Mouse (Mus musculus) T-helper 1 cell (primary cell): Measurements from ENCODE around the gene Slc22a4.

Experiments
- in situ Hi-C: fragments of 300-600 bp; cut with MboI, MseI; formaldehyde crosslinking; loops from one replicate; pipeline ENCODE4 v1.15.1; 2025; ENCODE audit warnings: high pct_unique_total_duplicates

Slc22a4 gene

GRCm38 (mm10) chr11:54028044-54028951 is at the start of gene Slc22a4:
Gene Slc22a4, minus strand, starts transcription at chr11:54028090.
- in situ Hi-C loops = loop anchor here (5.0 kb wide), 1 partner anchor 471 kb away; no protein-coding TSS in a partner anchor

- in situ Hi-C loops = no loop called here
Measured at GRCm38 (mm10) chr11:54076101-54076500, 48.2 kb upstream of the Slc22a4 start.

GRCm38 (mm10) chr11:54075353-54075752 is 47.5 kb upstream of the Slc22a4 start:
- in situ Hi-C loops = no loop called here

DNA sequence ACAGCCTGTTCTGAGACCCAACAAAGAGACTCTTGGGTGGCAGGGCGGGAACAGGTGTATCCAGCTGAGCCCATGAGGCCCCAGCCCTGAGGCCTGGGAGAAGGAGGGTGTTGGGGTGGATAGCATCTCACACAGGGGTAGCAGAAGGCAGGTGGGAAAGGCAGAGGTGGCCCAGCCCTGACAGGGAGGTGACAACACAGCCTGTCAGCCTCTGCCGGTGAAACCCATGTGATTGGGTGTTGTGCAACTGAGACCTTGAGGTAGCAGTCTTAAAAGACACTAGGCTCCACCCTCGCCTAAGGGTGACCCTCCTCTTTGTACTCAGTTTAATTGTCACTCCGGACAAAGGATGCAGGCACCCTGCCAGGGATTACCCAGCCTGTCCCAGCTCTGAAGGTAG is 45.4 kb upstream of the Slc22a4 start:
- in situ Hi-C loops = no loop called here

DNA sequence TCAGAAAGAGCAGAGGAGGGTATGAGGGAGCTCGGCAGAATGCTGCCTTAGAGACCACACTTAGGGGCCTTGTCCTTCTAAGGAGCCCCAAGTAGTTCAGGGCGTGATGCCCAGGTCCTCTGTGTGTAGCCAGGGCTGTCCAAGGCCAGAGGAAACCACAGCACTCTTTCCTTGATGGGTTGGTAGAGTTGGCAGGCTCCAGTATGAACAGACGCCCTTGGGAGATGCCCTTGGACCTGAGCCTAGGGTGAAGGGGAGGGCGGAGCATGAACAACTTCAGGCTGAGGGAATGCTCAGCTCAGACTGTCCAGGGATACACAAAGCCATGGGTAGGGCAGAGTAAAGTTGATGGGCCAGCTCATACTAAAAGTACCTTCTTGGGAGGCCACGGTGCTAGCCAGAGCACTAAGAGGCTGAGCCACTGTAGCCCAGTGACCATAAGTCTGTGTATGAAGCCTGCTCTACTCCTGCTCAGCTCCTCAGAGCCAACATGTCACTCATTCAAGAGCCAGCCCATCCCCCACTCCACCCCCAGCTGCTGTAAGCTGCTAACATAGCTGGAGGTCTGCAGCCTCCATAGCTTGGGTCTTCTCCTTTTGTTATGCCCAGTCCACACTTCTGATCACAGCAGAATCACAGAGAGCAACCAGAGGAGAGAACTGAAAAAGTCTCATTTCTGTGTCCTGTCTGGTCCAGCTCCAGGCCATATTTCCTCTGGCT is 44.0 kb upstream of the Slc22a4 start:
- in situ Hi-C loops = no loop called here

DNA sequence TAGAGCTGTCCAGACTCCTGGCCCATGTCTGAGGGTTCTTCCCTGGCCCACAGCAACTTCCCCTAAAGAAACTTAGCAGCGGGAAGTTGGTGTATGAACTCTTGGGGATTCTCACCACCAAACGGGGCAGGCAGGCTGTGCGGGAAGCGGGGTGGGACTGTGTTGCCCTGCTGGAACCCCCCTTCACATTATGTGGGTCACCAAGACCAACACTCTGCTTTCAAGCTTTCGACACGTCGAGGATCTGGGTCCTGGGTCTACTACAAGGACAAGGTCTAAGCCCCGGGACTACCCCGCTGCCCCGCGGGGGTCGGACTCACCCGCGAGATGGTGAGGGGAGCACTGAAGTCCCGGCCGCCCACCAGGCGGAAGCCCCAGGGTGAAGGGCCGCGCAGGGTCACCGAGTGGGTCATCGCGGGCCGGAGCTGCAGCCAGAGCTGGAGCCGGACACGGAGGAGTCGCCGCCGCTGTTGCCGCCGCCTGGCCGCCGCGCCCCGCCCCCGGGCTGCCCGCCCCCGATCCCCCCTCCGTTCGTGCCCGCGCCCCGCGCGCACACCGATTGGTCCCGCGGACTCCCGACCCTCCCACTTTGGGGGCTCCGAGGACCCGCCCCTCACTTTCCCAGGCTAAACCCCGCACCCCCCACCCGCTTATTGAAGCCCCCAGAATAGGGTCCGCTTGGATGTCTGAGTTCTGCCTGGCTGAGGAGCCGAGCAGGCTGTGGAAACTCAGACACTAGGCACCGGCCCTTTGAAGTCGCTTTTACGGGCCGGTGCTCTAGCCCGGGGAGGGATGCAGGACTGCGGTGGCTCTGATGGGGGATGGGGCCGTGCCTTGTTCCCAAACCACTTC is 40.9 kb upstream of the Slc22a4 start, which contains the start of gene Pdlim4:
Gene Pdlim4 (minus strand): TSS at position 495 of the 852 bp plus-strand sequence.
- in situ Hi-C loops = no loop called here

DNA sequence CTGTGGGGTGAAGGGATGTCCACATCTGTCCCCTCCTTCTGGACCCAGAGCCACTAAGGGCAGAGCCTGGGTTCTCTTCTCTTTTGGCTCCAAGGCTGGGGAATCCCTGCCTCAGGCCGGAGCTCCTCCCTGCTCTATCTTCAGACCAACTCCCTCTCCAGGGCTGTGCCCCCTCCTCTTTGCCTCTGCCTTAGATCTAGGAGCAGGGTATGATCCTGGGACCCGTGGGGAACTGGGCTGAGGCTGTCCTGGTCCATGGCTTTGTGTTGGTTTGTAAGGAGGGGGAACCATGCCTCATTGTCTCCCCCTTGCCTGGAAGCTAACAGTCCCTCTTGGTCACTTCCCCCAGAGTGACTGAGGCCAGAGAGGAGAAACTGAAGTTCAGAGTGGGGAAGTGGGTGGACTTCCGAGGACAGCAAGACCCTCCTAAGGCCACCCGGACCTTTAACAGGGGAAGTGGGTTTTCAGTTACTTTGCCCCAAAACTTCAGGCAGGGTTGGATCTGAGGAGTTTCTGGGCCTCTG is 40.2 kb upstream of the Slc22a4 start:
- in situ Hi-C loops = no loop called here

- in situ Hi-C loops = no loop called here
Measured at GRCm38 (mm10) chr11:54067318-54067995, 39.6 kb upstream of the Slc22a4 start.

GRCm38 (mm10) chr11:54066400-54066799 is 38.5 kb upstream of the Slc22a4 start:
- in situ Hi-C loops = no loop called here

DNA sequence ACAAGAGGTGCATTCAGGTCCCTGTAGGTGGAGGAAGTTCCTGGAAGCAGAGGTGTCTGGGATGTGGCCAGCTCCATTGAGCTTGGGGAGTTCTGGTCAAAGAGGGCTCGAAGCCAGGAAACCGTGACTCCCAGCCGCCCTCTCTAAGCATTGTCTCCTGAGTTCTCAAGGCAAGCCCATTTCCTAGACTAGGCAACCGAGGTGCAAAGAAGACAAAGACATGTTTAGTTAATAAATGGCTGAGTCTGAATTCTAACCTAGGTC is 38.0 kb upstream of the Slc22a4 start:
- in situ Hi-C loops = no loop called here

DNA sequence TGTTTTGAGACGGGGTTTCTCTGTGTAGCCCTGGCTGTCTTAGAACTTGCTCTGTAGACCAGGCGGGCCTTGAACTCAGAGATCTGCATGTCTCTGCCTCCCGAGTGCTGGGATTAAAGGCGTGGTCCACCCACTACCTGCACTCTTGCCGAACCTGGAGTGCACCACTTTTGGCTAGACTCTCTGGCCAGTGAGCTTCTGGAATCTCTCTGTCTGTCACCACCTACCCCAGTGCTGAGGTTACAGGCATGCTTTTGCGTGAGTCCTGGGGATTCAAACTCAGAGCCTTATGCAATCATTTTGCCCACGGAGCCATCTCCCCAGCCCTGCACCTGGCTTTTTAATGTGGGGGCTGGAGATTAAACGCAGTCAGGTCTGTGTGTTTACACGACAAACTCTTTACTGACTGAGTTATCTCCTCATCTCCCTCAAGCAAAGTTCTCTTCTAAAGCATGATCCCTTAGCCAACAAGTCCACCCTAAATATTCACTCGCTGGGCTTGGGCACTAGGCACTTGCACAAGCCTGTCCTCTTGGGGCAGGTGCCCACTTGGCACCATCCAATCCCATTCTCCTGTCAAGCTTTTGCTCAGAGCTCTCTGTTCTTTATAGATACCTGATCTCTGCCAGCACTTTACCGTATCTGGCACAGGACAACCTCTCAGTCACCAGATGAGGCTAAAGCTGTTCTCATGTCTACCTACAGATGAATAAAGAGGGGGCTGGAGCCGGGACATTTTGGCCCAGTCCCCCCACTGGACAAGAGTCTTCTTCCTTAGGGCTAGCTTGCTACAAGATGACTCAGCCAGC is 37.4 kb upstream of the Slc22a4 start:
- in situ Hi-C loops = no loop called here

GRCm38 (mm10) chr11:54064412-54064978 is 36.6 kb upstream of the Slc22a4 start:
- in situ Hi-C loops = no loop called here

GRCm38 (mm10) chr11:54063472-54063775 is 35.5 kb upstream of the Slc22a4 start:
- in situ Hi-C loops = no loop called here

DNA sequence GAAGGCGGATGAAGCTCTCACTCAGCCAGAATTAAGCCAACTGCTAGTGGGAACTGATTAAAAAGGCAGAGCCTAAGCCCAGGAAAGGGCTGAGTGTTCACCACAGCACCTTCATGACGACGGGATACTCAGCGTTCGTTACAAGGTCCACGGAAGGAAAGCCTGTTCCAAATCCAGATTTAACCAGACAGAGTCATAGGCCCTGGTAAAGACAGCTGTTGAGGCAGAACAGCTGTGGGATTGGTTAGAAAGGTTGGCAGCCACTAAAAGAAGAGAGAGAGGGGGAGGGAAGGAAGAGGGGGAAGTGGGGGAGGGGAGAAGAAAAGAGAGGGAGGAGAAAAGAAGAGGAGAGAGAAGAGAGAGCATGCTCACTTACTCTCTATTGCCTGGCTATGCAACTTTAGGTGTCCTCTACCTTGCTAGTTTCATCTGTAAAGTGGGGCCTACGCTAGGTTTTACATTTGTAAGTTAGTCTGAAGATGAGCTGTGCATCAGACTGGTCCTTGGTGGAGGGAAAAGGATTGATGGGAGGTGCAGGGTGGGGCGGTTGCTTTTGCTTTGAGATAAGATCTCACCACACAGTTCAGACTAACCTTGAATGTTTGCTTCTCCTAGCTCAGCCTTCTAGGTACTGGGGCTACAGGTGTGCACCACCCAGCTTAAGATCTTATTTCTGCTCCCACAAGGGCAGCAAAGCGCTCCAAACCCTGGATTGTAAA is 35.0 kb upstream of the Slc22a4 start:
- in situ Hi-C loops = no loop called here

DNA sequence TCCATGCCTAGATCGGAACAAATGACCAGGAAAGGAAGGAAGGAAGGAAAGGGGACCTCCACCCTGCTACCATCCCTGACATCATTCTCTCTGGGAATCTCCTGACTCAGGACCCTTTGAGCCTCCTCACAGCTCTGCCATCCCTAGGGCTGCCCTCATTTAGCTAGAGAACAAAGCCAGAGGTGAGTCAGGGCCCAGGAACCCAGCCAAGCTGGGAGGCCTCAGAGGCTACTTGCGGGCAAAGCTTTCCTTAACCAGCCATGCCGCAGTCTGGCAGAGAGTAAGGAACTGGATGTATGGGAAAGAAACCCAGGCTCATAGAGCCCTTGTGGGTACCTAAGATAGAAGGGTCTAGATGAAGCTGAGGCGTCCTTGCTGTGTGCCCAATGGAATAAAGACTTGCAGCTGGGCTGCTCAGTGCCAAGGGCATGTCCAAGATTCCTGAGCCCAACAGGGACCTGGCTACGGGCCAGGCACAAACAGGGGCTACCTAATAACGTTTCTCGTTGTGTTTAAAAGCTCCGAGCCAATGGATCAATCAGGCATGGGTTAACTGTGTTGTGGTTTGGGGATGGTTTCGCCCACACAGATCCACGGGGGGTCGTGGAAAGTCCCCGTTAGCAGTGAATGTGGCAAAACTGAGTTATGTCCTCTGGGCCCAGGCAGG is 34.3 kb upstream of the Slc22a4 start:
- in situ Hi-C loops = no loop called here

DNA sequence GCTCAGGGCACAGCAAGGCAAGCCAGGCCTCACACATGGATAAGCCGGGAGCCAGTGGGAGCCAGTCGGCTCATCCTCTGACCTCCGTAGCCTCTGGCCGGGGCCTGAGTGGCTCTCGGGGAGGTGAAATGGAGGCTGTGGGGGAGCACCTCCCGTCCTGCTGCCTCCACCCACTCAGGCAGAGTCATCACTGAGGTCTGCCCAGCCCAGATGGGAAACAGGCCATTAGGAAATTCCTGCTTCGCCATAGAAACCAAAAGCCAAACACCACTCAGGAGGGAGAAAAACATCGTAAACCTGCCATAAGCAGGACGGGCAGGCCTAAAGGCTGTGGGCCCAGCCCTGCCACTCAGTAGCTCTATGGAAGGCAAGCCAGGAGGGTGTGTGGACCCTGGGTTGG is 32.4 kb upstream of the Slc22a4 start:
- in situ Hi-C loops = no loop called here

GRCm38 (mm10) chr11:54059526-54059925 is 31.6 kb upstream of the Slc22a4 start:
- in situ Hi-C loops = loop anchor here (5.0 kb wide), 1 partner anchor 57 kb away; no protein-coding TSS in a partner anchor

GRCm38 (mm10) chr11:54058643-54059042 is 30.8 kb upstream of the Slc22a4 start:
- in situ Hi-C loops = loop anchor here (5.0 kb wide), 1 partner anchor 56 kb away; no protein-coding TSS in a partner anchor
